Mouse (Mus musculus) induced T-regulatory cell, adult 2 months (primary cell): ENCODE measurements around the gene 4921530L21Rik.

Experiments
- DNase-seq: peaks from one replicate; pipeline ENCODE4 v3.0.0-alpha.2; 2012; ENCODE audit warnings: low read depth

4921530L21Rik gene

GRCm38 (mm10) chr14:95880954-95881353 lies at the start of gene 4921530L21Rik:
Gene 4921530L21Rik (plus strand): TSS chr14:95881254.
- no peak for DNase-seq

GRCm38 (mm10) chr14:95833866-95834265 lies 47.2 kb upstream of the 4921530L21Rik start:
- no peak for DNase-seq

GRCm38 (mm10) chr14:95862981-95863380 lies 18.1 kb upstream of the 4921530L21Rik start:
- no peak for DNase-seq

GRCm38 (mm10) chr14:95865676-95866416 lies 15.2 kb upstream of the 4921530L21Rik start:
- no peak for DNase-seq

GRCm38 (mm10) chr14:95872020-95872419 lies 9.0 kb upstream of the 4921530L21Rik start:
- no peak for DNase-seq

GRCm38 (mm10) chr14:95876785-95877510 lies 4.1 kb upstream of the 4921530L21Rik start:
- DNase-seq = no peak

GRCm38 (mm10) chr14:95877548-95877947 lies 3.5 kb upstream of the 4921530L21Rik start:
- no peak for DNase-seq

GRCm38 (mm10) chr14:95899458-95899857 lies 18.4 kb downstream of the 4921530L21Rik start:
- DNase-seq = no peak

GRCm38 (mm10) chr14:95904591-95905095 lies 23.6 kb downstream of the 4921530L21Rik start:
- no peak for DNase-seq

GRCm38 (mm10) chr14:95913293-95913692 lies 32.2 kb downstream of the 4921530L21Rik start:
- DNase-seq = no peak

- DNase-seq = no peak
These were observed 45.7 kb downstream of the 4921530L21Rik start for GRCm38 (mm10) chr14:95926742-95927141.

- no peak for DNase-seq
These were observed 47.0 kb downstream of the 4921530L21Rik start for GRCm38 (mm10) chr14:95927810-95928785.
